Mouse (Mus musculus) cerebellum, postnatal 10 days (tissue): ENCODE measurements around the gene Glg1.
A peak's percentile ranks its signal among the peaks of the same experiment; 100 is the strongest.
"Not testable (repeated sequence)": the region's sequence is repeated elsewhere in the genome, so short reads cannot be mapped to it uniquely, and the experiment has no call there.

Experiments used
- DNase-seq, 2 experiments: peaks; one replicate each; pipeline ENCODE4 v3.0.0; 2021; ENCODE audit warnings: mixed read lengths in 2 of 2

The Glg1 gene

DNA sequence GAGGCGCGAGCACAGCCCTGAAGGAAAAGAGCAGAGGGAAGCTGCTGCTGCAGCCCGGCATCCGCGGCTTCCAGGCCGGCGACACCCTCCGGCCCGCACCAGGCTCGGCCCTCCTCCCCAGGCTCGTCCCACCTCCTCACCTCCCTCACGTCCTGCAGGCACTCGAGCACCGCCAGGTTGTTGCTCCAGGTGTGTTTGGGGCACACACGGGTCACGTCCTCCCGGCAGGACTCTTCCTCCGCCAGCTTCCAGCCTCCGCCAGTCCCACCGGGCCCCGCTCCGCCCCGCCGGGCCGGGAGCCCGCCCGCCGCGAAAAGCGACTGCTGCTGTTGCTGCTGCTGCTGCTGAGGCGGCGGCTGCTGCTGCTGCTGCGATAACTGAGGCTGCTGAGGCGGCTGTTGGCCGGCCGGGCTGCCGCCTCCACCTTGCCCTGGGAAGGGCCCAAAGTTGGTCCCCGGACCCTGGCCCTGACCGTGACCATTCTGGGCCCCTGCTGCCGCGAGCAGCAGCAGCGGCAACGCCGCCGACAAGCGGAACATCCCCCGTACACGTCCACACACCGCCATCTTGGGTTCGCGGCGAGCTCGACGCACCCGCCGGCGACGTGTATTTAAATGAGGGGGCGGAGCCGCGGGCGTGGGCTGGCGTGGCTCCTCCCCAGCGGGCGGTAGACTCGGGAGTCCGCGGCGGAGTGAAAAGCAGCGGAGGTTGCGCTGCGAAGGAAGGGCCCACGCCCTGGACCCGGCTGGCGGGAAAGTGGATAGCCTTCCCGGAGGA is at the start of gene Glg1:
TSS of gene Glg1 (minus strand) at position 586 of the 777 bp plus-strand sequence.
- peak; percentile 98 for DNase-seq

DNA sequence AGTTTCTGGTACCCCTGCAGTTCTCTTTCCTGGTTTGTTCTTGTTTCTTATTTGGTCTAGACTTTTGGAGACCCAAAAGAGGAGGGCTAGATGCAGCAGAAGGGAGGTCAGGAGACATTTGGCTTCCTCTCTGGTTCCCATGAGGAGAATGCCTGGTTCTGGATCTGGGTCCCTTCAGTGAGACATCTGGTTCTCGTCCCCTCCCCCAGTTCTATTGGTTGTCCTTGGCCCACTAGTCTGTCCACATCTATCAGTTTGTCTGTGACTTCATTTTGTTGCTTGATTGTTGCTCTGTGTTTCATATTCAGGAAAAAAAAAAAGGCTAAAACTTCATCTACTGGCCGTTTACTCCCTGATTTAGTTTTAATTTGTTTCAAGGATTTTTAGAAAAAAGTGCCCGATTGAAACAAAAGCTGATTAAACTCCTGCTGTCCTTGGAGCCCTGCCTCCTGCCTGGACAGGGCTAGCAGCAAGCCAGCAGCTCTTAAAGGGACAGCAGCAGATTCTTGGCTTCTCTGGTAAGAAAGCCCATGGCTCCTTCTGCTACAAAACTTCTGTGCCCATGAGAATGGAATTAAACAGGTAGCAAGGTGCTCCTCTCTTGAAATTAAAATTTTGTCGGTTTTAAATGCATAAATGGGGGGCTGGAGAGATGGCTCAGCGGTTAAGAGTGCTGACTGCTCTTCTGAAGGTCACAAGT is 46.2 kb upstream of the Glg1 start:
- peak; percentile 29 to 52 for DNase-seq

DNA sequence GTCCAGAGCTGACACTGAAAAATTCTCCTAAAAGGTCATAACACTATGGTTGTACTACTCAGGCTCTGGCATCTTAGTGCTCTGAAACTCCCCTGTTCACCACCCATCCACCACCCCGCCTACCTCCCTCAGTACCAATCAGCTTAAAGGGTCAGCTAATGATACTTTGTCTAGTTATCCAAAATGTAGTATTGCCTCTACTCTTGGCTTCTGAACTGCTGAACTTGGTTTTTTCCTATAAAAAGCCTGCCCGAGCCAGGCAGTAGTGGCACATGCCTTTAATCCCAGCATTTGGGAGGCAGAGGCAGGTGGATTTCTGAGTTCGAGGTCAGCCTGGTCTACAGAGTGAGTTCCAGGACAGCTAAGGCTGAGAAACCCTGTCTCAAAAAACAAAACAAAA is 45.3 kb upstream of the Glg1 start:
- DNase-seq: no peak

DNA sequence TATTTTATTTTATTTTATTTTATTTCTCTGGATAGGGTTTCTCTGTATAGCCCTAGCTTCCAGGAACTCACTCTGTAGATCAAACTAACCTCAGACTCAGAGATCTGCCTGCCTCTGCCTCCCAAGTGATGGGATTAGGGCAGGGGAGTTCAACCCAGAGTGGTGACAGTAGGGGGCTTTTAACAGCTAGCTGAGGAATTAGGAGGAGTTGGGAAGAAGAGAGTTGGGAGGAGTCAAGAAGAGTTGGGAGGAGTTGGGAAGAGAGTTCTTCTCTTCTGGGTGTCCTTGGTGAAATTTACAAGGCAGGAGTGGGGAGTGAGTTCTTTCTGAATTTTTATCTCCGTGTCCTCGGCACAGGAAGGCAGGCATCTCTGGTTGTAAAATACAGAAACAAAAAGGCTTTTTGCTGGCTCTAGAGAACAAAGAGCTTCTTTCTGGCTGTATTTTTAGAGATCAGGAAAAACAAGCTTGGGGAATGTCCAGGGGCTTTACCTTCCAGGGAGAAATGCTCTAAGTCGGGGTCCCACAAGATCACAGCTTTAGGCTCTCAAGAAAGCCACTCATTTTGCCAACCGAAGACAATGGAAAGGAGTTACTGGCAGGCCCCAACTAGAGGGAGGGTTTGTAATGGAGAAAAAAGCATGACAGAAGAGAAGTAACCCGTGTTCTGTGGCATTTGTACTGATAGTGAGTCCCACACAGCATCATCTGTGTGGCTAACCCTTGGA is 44.2 kb upstream of the Glg1 start:
- DNase-seq: not testable (repeated sequence)

DNA sequence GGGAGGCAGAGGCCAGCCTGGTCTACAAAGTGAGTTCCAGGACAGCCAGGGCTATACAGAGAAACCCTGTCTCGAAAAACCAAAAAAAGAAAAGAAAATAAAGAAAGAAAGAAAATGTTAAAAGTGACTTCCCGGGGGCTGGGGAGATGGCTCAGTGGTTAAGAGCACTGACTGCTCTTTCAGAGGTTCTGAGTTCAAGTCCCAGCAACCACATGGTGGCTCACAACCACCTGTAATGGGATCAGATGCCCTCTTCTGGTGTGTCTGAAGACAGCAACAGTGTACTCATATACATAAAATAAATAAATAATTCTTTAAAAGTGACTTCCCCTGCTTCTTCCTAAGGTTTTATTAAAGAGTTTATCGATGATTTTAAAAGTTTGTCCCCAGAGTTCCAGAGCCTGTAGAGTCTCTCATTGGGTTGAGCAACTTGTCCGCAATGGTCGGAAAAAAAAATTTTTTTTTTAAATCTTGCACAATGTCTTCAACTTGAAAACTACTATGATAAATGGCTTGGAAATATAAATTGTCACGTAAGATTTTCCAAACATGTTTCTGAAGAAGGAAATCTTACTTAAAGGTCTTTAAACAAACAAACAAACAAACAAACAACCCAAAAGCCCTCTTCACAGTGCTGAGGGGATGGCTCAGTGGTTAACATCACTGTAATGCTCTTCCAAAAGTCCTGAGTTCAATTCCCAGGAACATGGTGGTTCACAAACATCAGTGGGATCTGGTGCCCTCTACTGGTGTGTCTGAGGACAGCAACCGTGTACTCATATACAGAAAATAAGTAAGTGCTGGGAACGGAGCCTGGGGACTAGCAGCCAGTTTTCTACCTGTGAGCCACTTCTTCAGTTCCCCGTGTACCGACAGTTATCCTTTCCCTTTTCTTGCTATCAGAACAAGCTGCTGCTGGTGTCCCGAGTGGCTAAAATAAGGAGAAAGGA is 41.9 kb upstream of the Glg1 start:
- peak; percentile 21 to 25 for DNase-seq

DNA sequence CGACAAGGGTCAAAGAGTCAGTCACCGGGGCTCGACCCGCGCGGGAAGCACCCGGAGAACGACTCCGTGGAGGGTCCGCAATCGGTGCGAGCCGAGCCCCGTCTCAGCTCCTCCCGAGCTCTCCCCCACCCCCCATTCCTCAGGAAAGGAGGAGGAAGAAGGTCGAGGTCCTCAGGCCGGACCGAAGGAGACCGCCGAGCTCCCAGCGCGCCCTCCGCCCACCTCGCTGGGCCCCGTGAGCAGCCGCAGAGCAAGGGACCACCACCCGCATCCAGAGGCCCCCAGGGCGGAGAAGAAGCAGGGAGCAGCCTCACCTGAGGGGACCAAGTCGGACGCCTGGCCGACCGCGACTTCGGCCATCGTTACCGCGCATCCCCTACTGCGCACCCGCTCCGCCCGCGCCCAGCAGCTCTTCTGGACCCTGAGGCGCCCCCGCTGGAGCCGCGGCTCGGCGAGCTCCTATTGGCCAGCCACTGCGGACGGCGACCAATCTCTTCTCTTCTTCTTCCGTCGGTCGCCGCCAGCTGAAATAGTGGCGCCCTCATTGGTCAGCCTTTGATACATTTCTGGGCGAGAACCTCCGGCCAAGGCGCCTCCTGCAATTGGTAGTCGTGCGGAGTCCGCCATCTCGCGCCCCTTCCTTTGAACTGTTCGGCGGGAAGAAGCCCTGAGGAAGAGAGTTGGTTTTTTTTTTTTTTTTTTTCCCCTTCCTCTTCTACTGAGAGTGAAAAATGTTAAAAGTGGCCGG is 41.0 kb upstream of the Glg1 start, which contains the start of gene Rfwd3:
TSS of gene Rfwd3 (minus strand) at position 402 of the 748 bp plus-strand sequence.
- peak; percentile 95 to 97 for DNase-seq

DNA sequence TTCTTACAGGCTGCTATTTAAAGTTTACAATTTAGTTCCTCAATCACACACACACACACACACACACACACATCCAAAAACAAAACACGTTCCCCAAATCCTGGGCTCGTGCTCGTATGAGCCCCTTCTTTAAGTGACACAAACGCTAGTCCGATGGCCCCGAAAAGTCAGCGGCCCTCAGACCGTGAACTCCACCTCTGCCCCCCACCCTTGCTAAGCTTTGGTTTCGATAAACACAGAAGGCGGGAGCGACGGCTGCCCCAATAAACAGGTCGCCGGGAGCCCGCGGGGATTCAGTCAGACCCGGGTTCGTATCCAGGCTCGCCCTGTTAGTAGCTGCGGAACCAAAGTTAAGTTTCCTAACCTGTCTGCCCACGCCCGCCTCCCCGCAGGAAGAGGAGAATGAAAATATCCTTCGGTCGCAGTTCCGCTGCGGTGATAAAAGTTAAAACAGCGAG is 40.4 kb upstream of the Glg1 start:
- DNase-seq: peak; percentile 67

DNA sequence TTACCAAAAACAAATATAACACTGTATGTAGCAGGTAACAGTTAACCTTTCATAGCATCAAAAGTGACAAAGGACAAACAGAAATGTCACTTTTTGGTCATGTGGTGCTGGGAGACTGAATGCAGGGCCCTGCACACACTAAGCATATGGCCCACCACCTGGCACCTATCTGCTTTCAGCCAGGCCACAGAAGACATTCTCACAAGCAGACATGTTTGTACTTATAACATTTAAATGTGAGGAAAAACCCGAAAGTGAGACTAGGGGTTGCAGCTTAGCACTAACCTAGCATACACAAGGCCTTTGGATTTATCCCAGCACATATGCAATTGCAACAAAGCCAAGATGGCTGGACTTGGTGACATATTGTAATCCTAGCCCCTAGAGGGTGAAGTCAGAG is 39.0 kb upstream of the Glg1 start:
- peak; percentile 64 to 69 for DNase-seq

DNA sequence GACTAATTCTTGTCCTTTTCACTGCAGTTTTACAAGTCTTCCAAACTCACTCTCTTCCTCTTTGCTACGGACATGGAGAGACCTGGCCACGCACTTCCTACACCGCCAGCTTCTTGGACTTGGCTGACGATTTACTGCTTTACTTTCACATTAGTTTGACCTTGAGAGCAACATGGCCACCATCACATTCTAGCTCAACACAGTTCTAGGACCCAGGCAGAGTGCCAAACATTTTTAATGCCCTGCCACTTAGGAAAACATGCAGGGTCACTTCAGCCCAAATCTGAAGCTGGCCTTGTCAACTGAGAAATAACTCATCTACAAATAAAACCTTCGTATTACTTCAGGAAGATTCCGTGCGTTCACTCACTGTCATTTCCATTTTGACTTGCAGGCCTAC is 32.7 kb upstream of the Glg1 start:
- no peak for DNase-seq

DNA sequence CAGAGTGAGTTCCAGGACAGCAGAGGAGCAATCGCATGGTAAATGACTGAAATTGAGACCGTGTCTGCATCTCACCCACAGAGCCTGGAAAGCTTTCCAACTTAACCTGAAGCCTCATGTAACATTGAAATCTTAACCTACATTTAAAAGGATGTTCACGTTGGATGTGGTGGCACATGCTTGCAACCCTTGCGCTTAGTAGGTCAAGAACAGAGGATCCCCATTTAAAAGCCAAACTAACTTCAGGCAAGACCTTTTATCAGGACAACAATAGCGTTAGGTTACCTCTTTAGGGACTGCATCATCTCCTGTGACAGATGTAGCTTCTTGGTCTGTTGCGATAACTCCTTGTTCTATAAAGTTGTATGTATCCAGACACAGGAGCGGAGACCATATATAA is 31.6 kb upstream of the Glg1 start:
- no peak for DNase-seq

DNA sequence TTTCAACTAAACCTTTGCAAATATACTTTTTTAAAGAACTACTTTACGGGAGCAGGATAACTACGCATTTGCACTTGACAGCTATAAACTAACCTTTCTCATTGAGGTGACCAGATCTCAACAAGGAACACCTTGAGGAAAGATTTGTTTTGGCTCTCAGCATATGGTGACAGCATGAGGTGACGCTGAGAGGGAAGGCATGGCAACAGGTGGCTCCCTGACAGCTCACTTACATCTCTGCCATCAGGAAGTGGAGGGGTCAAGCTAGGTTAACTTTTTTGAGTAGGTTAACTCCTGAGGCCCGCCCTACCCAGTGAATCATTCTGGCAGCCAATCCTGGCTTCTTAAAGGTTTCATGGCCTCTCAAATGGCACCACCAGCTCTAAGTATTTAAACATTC is 26.6 kb upstream of the Glg1 start:
- peak in 1 of 2 experiments; percentile 12 for DNase-seq

DNA sequence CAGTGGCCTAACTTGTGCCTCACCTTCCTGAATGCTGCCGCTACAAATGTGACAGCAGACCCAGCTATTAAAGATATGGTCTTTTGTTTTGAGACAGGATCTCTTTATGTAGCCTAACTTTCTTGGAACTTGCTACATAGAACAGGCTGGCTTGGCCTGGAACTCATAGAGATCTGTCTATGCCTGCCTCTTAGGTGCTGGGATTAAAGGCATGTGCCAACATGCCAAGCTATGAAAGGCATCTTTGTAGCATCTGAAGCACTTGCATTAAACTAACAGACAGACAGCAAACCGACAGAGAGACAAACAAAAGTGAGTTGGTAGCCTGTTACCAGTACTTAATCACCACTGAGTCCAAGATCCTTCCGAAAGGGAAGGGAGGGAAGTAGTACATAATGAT is 23.1 kb upstream of the Glg1 start:
- no peak for DNase-seq

DNA sequence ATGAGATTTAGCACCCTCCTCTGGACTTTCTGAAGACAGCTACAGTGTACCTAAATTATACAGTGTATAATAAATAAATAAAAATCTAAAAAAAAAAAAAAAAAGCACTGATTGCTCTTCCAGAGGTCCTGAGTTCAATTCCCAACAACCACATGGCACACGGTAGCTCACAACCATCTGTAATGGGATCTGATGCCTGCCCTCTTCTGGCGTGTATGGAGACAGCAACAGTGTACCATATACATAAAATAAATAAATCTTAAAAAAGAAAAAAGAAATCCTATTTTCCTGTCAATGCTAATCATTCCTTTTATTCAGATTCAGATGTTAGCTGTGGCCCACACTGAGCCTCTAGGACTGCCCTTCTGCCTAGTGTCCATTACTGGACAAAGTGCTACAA is 9.3 kb upstream of the Glg1 start:
- no peak for DNase-seq

DNA sequence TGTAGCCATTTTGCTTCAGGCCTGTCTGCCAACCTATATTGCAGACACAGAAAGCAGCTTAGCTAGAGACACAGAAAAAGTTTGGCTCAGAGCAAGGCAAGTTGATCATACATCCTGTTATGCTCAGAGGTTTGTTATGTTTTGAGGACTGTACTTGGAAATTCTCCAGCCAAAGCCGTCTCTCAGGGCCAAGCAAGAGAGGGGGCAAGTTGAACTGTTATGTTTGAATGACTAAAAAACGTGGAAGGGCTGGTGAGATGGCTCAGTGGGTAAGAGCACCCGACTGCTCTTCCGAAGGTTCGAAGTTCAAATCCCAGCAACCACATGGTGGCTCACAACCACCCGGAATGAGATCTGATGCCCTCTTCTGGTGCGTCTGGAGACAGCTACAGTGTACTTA is 7.1 kb upstream of the Glg1 start:
- DNase-seq: not testable (repeated sequence)

DNA sequence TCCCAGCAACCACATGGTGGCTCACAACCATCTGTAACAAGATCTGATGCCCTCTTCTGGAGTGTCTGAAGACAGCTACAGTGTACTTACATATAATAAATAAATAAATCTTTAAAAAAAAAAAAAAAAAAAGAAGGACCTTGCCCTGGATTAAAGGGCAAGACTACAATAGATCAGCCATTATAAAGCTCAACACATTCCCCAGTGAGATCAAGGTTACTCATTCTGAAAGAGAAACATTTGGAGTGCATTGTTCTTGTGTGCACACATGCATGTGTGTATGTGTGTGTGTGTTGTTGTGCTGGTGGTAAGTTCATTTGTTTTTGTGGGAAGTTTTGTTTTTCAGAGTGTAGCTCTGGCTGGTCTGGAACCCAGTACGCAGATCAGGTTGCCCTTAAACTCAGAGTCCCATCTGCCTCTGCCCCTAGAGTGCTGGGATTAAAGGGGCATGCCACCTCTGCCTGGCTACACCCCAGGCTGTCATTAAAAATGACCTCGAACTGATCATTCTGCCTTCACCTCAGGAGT is 5.7 kb upstream of the Glg1 start:
- no peak for DNase-seq

DNA sequence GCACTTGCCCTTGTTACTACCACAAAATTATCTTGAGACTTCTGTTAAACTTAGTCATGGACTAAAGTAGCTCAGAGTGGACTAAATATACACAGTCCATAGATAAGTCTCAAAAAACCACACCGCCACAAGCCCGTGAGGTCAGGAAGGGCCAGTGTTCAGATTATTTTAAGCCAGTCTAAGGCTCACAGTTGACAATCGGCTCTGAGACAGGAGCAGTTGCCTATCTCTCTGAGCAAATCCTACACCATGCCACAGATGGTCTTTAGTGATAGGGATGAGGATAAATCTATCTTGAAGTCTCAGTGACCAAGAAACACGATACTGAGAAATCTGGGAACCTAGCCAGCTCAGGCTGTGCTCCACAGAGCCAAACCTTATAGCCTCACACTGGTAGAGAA is 3.0 kb upstream of the Glg1 start:
- DNase-seq: peak; percentile 64 to 67

DNA sequence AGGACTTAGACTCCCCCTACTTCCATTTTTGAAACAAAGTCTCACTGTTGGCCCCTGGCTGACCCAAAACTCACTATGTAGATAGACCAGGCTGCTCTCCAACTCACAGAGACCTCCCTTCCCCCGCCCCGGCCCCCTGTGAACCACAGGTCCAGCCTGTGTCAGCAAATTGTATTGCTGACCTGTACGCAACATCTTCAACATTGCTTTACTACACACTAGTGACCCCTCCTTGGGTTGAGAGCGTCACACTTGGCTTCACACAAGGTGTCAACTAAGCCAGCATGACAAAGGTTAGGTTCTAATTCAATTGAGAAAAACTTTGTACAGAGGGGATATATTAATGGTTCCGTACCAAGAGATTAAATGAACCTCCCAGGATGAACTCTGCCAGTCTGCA is 1.2 kb upstream of the Glg1 start:
- peak; percentile 15 to 24 for DNase-seq

DNA sequence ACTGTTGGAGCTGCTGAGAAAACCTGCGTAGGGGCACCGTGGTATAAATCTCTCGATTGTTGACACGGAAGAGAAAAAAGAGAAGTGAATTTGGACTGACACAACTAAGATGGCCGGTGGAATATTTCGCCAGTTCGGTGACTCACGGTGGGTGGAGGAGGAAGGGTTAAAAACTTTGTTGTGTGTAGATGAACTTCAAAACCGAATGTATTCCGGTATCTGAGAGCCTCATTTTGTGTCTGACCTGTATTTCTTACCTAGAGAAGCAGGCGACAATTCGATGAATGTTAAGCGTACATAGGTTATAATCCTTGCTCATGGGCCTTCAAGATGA is 359 bp upstream of the Glg1 start:
- DNase-seq: no peak

DNA sequence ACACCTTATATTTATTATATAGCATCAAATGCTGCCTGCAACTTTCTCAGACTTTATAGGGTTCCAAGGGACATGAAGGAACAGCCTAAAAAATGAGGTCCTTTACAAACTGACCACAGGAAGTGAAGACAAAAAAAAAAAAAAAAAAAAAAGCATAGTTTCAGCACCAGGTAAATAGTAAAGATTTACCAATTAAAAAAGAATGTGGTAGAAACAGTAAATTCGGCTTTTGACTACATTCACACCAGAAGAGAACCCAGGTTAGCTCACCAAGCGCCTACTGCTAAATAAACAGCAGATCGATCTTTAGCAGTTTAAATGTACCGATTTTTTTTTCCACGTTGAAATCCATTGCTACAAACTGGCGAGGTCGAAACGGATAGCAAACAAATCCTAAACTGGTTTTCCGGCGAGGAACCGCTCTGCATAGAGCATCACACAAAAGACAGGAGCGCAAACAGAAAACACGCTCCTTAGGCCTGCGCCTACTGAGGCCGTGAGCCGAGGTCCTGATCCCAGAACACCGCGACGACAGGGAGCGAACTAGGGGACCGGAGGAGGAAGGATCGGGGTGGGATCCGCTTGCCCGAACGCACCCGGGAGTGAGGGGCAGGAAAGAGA is 896 bp downstream of the Glg1 start:
- DNase-seq: no peak

DNA sequence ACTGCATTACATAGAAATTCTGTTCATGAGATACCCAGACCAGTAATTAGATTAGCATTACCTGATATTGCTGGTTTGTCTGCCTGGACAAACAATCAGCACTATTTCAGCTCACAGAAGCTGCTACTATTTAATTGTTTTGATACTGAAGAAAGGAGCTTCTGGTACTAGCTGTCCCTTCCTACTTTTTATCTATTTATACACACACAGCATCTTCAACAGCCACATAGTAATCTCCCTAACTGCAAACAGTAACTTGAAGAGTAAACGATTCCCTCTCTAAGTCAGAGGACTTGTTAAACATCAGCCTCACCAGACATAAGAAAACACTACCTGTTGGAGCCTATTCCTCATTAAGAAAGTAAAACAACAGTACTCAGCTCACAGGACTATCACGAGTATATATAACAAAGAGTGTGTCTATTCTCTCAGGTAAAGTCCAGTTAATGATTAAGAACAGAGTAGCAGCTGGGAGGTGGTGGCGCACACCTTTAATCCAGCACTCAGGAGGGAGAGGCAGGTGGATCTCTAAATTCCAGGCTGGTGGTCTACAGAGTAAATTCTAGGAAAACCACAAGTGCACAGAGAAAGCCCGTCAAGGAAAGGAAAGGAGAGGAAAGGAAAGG is 6.4 kb downstream of the Glg1 start:
- DNase-seq: no peak

DNA sequence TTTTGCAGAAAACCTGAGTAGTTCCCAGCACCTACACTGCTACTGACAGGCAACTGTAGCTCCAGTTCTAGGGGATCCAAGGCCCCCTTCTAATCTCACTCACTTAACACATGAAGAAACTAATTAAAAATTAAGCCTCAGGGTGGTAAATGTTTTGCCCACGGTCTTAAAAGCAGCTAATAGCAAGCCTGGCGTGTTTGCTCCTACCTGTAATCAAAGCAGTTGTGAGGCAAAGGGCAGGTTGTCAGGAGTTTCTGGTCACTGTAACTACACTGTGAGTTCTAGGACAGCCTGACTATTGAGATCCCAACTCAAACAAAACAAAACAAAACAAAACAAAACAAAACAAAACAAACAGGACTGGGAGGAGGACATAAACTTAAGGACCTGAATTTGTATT is 8.9 kb downstream of the Glg1 start:
- no peak for DNase-seq
